Mouse (Mus musculus) midbrain, embryonic 16.5 days (tissue): ENCODE measurements at regions not wholly inside any gene's neighbourhood (a gene's known extent, or its start where the extent isn't known, plus 50 kb on each side); places are given as distances from the start of the nearest gene placed in this dataset.
A peak's percentile ranks its signal among the peaks of the same experiment; 100 is the strongest.
"Not testable (repeated sequence)": the region's sequence is repeated elsewhere in the genome, so short reads cannot be mapped to it uniquely, and the experiment has no call there.

Experiments
- ATAC-seq: fragments of 200-750 bp; cut with Nextera tagmentation; 2 replicates; pipeline ENCODE4 v1.8.0; 2017; ENCODE audit warnings: moderate TSS enrichment
- H3K27ac ChIP-seq: fragments of 300-500 bp; sonication (generic); 2 replicates; pipeline ENCODE4 v1.5.1; 2014; ENCODE audit warnings: mild to moderate bottlenecking, low read length, mixed read lengths
- H3K27me3 ChIP-seq: fragments of 300-500 bp; sonication (generic); 2 replicates; pipeline ENCODE4 v1.6.1; 2014; ENCODE audit warnings: low read depth, low read length, mixed read lengths; ENCODE audit not compliant: control insufficient read depth, insufficient read depth
- H3K36me3 ChIP-seq: fragments of 300-500 bp; sonication (generic); 2 replicates; pipeline ENCODE4 v1.6.1; 2014; ENCODE audit warnings: mild to moderate bottlenecking, low read length, moderate library complexity, mixed read lengths; ENCODE audit not compliant: control insufficient read depth, insufficient read depth
- H3K4me1 ChIP-seq: fragments of 300-500 bp; sonication (generic); 2 replicates; pipeline ENCODE4 v1.6.1; 2014; ENCODE audit warnings: mild to moderate bottlenecking, low read length, mixed read lengths; ENCODE audit not compliant: control insufficient read depth, insufficient read depth
- H3K4me2 ChIP-seq: fragments of 300-500 bp; sonication (generic); 2 replicates; pipeline ENCODE4 v1.6.1; 2014; ENCODE audit warnings: mild to moderate bottlenecking, low read length, mixed read lengths
- H3K4me3 ChIP-seq: fragments of 300-500 bp; sonication (generic); 2 replicates; pipeline ENCODE4 v1.5.1; 2014; ENCODE audit warnings: low read depth, mild to moderate bottlenecking, low read length, moderate library complexity, mixed read lengths
- H3K9ac ChIP-seq: fragments of 300-500 bp; sonication (generic); 2 replicates; pipeline ENCODE4 v1.6.1; 2014; ENCODE audit warnings: low read depth, low read length, mixed read lengths
- H3K9me3 ChIP-seq: fragments of 300-500 bp; sonication (generic); replicated peaks from 2 replicates; pipeline ENCODE4 v1.6.1; 2014; ENCODE audit warnings: mild to moderate bottlenecking, low read length, mixed read lengths; ENCODE audit not compliant: control insufficient read depth, poor library complexity, severe bottlenecking
- WGBS: fragments of 180-500 bp; shearing (Covaris S2); extraction: QIAGEN DNeasy Blood & Tissue Kit; methylation state at CpG from one replicate; pipeline ENCODE4 v1.1.7; 2014; 5-methylcytosine and 5-hydroxymethylcytosine counted together

GRCm38 (mm10) chr10:111599297-111600250 is 93.5 kb downstream of the Phlda1 start:
- 62% methylated on average over 10 of the region's 10 CpGs for WGBS
- no peak overlapping the region for H3K4me3 ChIP-seq
- no peaks in the 10 kb centered on the region for H3K36me3 ChIP-seq
- no peaks in the 10 kb centered on the region for H3K9me3 ChIP-seq
- no peak for ATAC-seq
- no peak overlapping the region for H3K4me2 ChIP-seq
- H3K27ac ChIP-seq, result no peak overlapping the region
- H3K4me1 ChIP-seq, result peaks cover 23% of the 10 kb centered on the region
- no peak overlapping the region for H3K9ac ChIP-seq
- H3K27me3 ChIP-seq, result no peaks in the 10 kb centered on the region

GRCm38 (mm10) chr10:111600251-111600620 is 94.2 kb downstream of the Phlda1 start:
- no peak for ATAC-seq
- Histone ChIP-seq H3K4me3 (no peak overlapping the region), H3K4me2 (no peak overlapping the region), H3K4me1 (peaks cover 22% of the 10 kb centered on the region), H3K27me3 (no peaks in the 10 kb centered on the region), H3K9me3 (no peaks in the 10 kb centered on the region), H3K36me3 (no peaks in the 10 kb centered on the region), H3K9ac (no peak overlapping the region), H3K27ac (no peak overlapping the region; the same call in 1 of the 2 replicates)
- 68% methylated on average over 2 of the region's 2 CpGs for WGBS

GRCm38 (mm10) chr10:111600677-111601099 is 94.6 kb downstream of the Phlda1 start:
- Histone ChIP-seq H3K9ac (no peak overlapping the region), H3K27ac (peak overlapping the region; percentile 5; the same call in 1 of the 2 replicates), H3K27me3 (no peaks in the 10 kb centered on the region), H3K4me2 (no peak overlapping the region), H3K9me3 (no peaks in the 10 kb centered on the region), H3K36me3 (no peaks in the 10 kb centered on the region), H3K4me3 (no peak overlapping the region), H3K4me1 (peaks cover 18% of the 10 kb centered on the region)
- peak; percentile 82 for ATAC-seq
- WGBS, result 19% methylated on average over 2 of the region's 2 CpGs

GRCm38 (mm10) chr10:111603166-111603565 is 97.1 kb downstream of the Phlda1 start:
- Histone ChIP-seq H3K27ac (no peak overlapping the region), H3K36me3 (no peaks in the 10 kb centered on the region), H3K4me1 (peaks cover 14% of the 10 kb centered on the region), H3K4me3 (no peak overlapping the region), H3K27me3 (no peaks in the 10 kb centered on the region), H3K4me2 (no peak overlapping the region), H3K9ac (no peak overlapping the region), H3K9me3 (no peaks in the 10 kb centered on the region)
- 89% methylated on average over 1 of the region's 1 CpGs for WGBS
- no peak for ATAC-seq

- ATAC-seq, H3K9me3 ChIP-seq, H3K27me3 ChIP-seq, H3K4me3 ChIP-seq, H3K27ac ChIP-seq, H3K4me2 ChIP-seq, H3K36me3 ChIP-seq, H3K4me1 ChIP-seq, H3K9ac ChIP-seq: not testable (repeated sequence)
- WGBS, result 84% methylated on average over 2 of the region's 2 CpGs
These were observed 101.3 kb downstream of the Phlda1 start for GRCm38 (mm10) chr10:111607381-111607780.

GRCm38 (mm10) chr10:111608385-111609093 is 102.5 kb downstream of the Phlda1 start:
- no peaks in the 10 kb centered on the region for H3K9me3 ChIP-seq
- no peak overlapping the region for H3K4me3 ChIP-seq
- H3K36me3 ChIP-seq, result no peaks in the 10 kb centered on the region
- 69% methylated on average over 9 of the region's 9 CpGs for WGBS
- H3K4me1 ChIP-seq, result no peaks in the 10 kb centered on the region
- no peak overlapping the region for H3K9ac ChIP-seq
- H3K27me3 ChIP-seq, result no peaks in the 10 kb centered on the region
- no peak for ATAC-seq
- H3K4me2 ChIP-seq, result no peak overlapping the region
- H3K27ac ChIP-seq, result no peak overlapping the region

GRCm38 (mm10) chr10:111609889-111610288 is 103.8 kb downstream of the Phlda1 start:
- Histone ChIP-seq H3K27me3 (no peaks in the 10 kb centered on the region), H3K27ac (no peak overlapping the region), H3K4me1 (no peaks in the 10 kb centered on the region), H3K4me3 (no peak overlapping the region), H3K4me2 (no peak overlapping the region), H3K9me3 (no peaks in the 10 kb centered on the region), H3K36me3 (no peaks in the 10 kb centered on the region), H3K9ac (no peak overlapping the region)
- 85% methylated on average over 2 of the region's 2 CpGs for WGBS
- no peak for ATAC-seq

- Histone ChIP-seq H3K36me3 (no peaks in the 10 kb centered on the region), H3K4me2 (no peak overlapping the region), H3K4me3 (no peak overlapping the region), H3K4me1 (no peaks in the 10 kb centered on the region), H3K9me3 (no peaks in the 10 kb centered on the region), H3K27me3 (0 out of 2 replicates have a peak, but pooled peaks cover 2% of the 10 kb centered on the region), H3K27ac (no peak overlapping the region), H3K9ac (no peak overlapping the region)
- ATAC-seq, result no peak
- WGBS, result 76% methylated on average over 11 of the region's 11 CpGs
These were observed 113.7 kb downstream of the Phlda1 start for GRCm38 (mm10) chr10:111619627-111620270.
